Mouse (Mus musculus) ovary, adult 18-20 months (tissue): ENCODE data around the gene Kif13a.
A peak's percentile ranks its signal among the peaks of the same experiment; 100 is the strongest.

Experiments used
- DNase-seq: peaks from one replicate; pipeline ENCODE4 v3.0.0; 2022; ENCODE audit warnings: low spot score, mixed read lengths

The Kif13a gene

GRCm38 (mm10) chr13:46727038-46727836 lies 202.4 kb downstream of the Kif13a start:
- DNase-seq, result peak; percentile 48

- DNase-seq, result no peak
Measured at GRCm38 (mm10) chr13:46726288-46727037, 203.2 kb downstream of the Kif13a start.

- no peak for DNase-seq
Measured at GRCm38 (mm10) chr13:46725227-46725626, 204.4 kb downstream of the Kif13a start.

GRCm38 (mm10) chr13:46724371-46724770 lies 205.3 kb downstream of the Kif13a start:
- DNase-seq, result no peak

GRCm38 (mm10) chr13:46721009-46721408 lies 208.7 kb downstream of the Kif13a start:
- DNase-seq, result no peak

GRCm38 (mm10) chr13:46718893-46719400 lies 210.7 kb downstream of the Kif13a start:
- no peak for DNase-seq

GRCm38 (mm10) chr13:46715976-46716639 lies 213.6 kb downstream of the Kif13a start:
- DNase-seq, result no peak

GRCm38 (mm10) chr13:46713486-46713885 lies 216.2 kb downstream of the Kif13a start:
- no peak for DNase-seq

- no peak for DNase-seq
Measured at GRCm38 (mm10) chr13:46703138-46703537, 226.5 kb downstream of the Kif13a start.

- no peak for DNase-seq
Measured at GRCm38 (mm10) chr13:46701486-46701885, 228.2 kb downstream of the Kif13a start.

GRCm38 (mm10) chr13:46699372-46699771 lies 230.3 kb downstream of the Kif13a start:
- no peak for DNase-seq
